Mouse (Mus musculus) embryonic fibroblast, embryonic 13.5 days (primary cell): ENCODE results near the gene Grtp1.

Experiments used
- CTCF ChIP-seq: IDR thresholded peaks from 2 replicates; pipeline ENCODE4 v1.5.1; 2011; ENCODE audit warnings: mild to moderate bottlenecking, control low read depth, low read length, moderate library complexity, borderline replicate concordance; ENCODE audit not compliant: insufficient read depth
- POLR2A ChIP-seq: IDR thresholded peaks from 2 replicates; pipeline ENCODE4 v1.6.1; 2011; ENCODE audit warnings: low read depth, mild to moderate bottlenecking, control low read depth, low read length, moderate library complexity

DNA sequence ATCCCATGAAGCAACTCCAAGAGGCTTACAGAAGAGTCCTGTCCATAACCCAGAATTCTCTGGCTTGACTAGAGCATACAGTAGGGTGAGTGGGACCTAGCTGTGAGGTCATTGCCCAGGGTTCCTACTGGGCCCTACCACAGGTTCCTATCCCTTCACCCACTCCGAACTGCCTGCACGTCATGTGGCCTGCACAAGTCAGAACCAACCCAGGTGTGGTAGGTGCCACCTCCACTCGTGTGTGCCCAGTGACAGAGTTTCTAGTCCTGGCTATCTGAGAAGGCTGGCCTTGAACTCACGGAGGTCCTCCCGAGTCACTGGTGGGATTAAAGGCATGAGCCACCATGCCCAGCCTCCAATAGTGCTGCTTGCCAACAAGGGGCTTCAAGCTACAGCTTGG lies 22.3 kb downstream of the Grtp1 start:
- TF ChIP-seq POLR2A, result no peak
- TF ChIP-seq CTCF, result no peak
